Mouse (Mus musculus): ENCODE data around the gene Dnajc30.

DNA sequence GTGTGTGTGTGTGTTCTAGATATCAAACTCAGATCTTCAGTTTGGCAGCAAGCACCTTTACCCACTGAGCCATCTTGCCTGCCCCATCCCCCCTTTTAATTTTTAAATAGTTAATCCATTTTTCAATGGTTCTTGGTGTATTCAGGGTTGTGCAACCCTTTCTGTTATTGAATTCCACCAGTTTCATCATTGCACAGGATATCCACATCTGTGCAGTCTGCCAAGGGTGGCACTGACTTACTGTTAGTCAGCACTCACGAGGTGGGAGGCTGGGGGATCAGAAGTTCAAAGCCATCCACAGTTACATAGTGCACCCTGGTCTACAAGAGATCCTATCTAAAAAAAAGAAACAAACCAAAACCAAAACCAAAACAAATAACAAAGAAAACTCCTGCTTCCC lies 37.0 kb downstream of the Dnajc30 start:
- no peak for TF ChIP-seq POLR2A (IDR thresholded peaks at IDR 0.05; ENCODE audit: insufficient read depth, low read depth, low read length)
- no peak for TF ChIP-seq CTCF (IDR thresholded peaks at IDR 0.05; ENCODE audit: insufficient read depth, low read depth, low read length)

All from olfactory bulb, adult 2 months (tissue).